Mouse (Mus musculus) subcutaneous adipose tissue, adult 2 months (tissue): ENCODE results near the gene Tead4. TPM values are rescaled to one million over a fixed set of nuclear protein-coding genes. Genes with fewer than 3 reads are reported as not detected.

Experiments
- polyA plus RNA-seq: library from polyadenylated mRNA; depleted of rRNA; stranded (reverse); fragments of >200 nt; gene quantifications from 2 replicates; pipeline ENCODE4 v1.2.3, GENCODE M21; 2012; ENCODE audit warnings: low replicate concordance; rRNA removed

Gene Tead4
- polyA plus RNA-seq = 2.0 and 2.2 TPM in 2 replicates

GRCm38 (mm10) chr6:128300134-128301001, at the start of gene Tead4:
Gene Tead4, minus strand, starts transcription at chr6:128300823.

Other genes with a start within 250 kb of the Tead4 start
- 83.2 and 136 TPM in 2 replicates for gene Tspan9, start 157.2 kb downstream of the Tead4 start, polyA plus RNA-seq
- gene Tulp3, start 55.0 kb upstream of the Tead4 start, polyA plus RNA-seq = 25.0 and 33.1 TPM in 2 replicates
- 9.2 and 21.4 TPM in 2 replicates for gene Rhno1, start 62.1 kb upstream of the Tead4 start, polyA plus RNA-seq
- 4.2 and 19.2 TPM in 2 replicates for gene Foxm1, start 62.1 kb upstream of the Tead4 start, polyA plus RNA-seq
- 0.10 and 0.14 TPM in 2 replicates for gene Tex52, start 74.6 kb upstream of the Tead4 start, polyA plus RNA-seq
- not detected in 2 replicates for gene Gm44596, start 74.7 kb upstream of the Tead4 start, polyA plus RNA-seq
- gene Nrip2, start 98.5 kb upstream of the Tead4 start, polyA plus RNA-seq = 8.2 and 19.7 TPM in 2 replicates
- gene Itfg2, start 124.1 kb upstream of the Tead4 start, polyA plus RNA-seq = 14.2 and 36.2 TPM in 2 replicates
- 59.3 and 223 TPM in 2 replicates for gene Fkbp4, start 137.9 kb upstream of the Tead4 start, polyA plus RNA-seq
- 0.04 and 0.48 TPM in 2 replicates for gene Pzp, start 225.9 kb upstream of the Tead4 start, polyA plus RNA-seq